Mouse (Mus musculus): ENCODE results near the gene Plcxd2. TPM values are rescaled to one million over a fixed set of nuclear protein-coding genes. Genes with fewer than 3 reads are reported as not detected.

Gene Plcxd2
- polyA plus RNA-seq, 1 experiment from 2014 or later = 1.2 TPM

DNA sequence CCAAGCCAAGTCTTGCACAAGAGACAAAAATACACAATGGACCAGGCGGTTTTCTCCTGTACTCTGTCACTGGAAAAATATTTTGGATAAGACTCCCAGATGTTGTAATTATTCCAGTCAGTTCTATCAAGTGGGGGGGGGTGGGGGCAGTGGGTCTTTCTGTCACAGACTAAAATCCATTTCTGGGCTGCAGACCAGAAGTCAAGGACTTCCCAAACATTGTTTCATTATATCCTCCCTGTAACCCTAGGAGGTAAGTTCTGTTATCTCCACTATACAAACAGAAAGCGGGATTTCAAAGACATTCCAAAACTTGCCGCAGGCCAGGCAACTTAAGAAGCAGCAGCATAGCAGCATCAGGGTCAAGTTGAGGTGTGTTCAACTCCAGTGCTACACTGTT is 82.4 kb downstream of the Plcxd2 start:
- Histone ChIP-seq H3K9me3 (ENCODE audit: control insufficient read depth, low read depth, low read length) (no peaks in the 10 kb centered on the region), H3K4me1 (ENCODE audit: control insufficient read depth, insufficient read depth, low read length) (peaks cover 26% of the 10 kb centered on the region; the same call in 1 of the 2 replicates), H3K4me2 (replicated peaks; ENCODE audit: low read depth, low read length) (no peak overlapping the region), H3K4me3 (ENCODE audit: low read depth, low read length) (no peak overlapping the region), H3K27ac (ENCODE audit: low read length) (no peak overlapping the region), H3K9ac (replicated peaks; ENCODE audit: low read depth, low read length) (no peak overlapping the region), H3K27me3 (ENCODE audit: control insufficient read depth, insufficient read depth, low read length) (no peaks in the 10 kb centered on the region), H3K36me3 (ENCODE audit: control insufficient read depth, insufficient read depth, low read length) (no peaks in the 10 kb centered on the region)
- 0 out of 2 replicates have a peak, but pooled peaks have one; percentile 30 for ATAC-seq (ENCODE audit: insufficient number of reproducible peaks, insufficient read depth, low FRiP score, low read depth)
- WGBS = 13% methylated on average over 3 of the region's 3 CpGs

DNA sequence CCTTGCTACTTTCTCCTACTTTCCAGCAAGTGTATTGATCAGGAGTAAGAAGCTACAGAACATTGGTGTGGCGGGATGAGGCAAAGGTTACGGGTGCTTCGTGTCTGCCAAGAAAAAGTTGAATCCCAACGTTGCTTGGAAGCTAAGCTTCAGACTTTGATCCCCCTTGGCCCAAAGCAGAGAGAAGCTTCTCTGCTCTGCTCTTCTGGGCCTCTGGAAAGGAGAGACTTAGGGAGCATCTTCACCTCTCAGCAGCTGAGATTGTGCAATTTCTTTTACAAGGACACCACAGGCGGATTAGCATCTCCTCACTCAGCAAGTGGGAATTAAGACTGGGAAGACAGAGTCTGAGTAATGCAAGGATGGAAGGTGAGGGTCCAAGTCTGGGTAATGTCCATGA is 83.1 kb downstream of the Plcxd2 start:
- H3K4me1 ChIP-seq (ENCODE audit: control insufficient read depth, insufficient read depth, low read length) = peaks cover 32% of the 10 kb centered on the region
- no peaks in the 10 kb centered on the region for H3K36me3 ChIP-seq (ENCODE audit: control insufficient read depth, insufficient read depth, low read length)
- no peak overlapping the region for H3K4me2 ChIP-seq (replicated peaks; ENCODE audit: low read depth, low read length)
- no peak for ATAC-seq (ENCODE audit: insufficient number of reproducible peaks, insufficient read depth, low FRiP score, low read depth)
- no peak overlapping the region for H3K4me3 ChIP-seq (ENCODE audit: low read depth, low read length)
- H3K9me3 ChIP-seq (ENCODE audit: control insufficient read depth, low read depth, low read length) = no peaks in the 10 kb centered on the region
- no peaks in the 10 kb centered on the region for H3K27me3 ChIP-seq (ENCODE audit: control insufficient read depth, insufficient read depth, low read length)
- no peak overlapping the region for H3K27ac ChIP-seq (ENCODE audit: low read length)
- 87% methylated on average over 5 of the region's 5 CpGs for WGBS
- H3K9ac ChIP-seq (replicated peaks; ENCODE audit: low read depth, low read length) = no peak overlapping the region

DNA sequence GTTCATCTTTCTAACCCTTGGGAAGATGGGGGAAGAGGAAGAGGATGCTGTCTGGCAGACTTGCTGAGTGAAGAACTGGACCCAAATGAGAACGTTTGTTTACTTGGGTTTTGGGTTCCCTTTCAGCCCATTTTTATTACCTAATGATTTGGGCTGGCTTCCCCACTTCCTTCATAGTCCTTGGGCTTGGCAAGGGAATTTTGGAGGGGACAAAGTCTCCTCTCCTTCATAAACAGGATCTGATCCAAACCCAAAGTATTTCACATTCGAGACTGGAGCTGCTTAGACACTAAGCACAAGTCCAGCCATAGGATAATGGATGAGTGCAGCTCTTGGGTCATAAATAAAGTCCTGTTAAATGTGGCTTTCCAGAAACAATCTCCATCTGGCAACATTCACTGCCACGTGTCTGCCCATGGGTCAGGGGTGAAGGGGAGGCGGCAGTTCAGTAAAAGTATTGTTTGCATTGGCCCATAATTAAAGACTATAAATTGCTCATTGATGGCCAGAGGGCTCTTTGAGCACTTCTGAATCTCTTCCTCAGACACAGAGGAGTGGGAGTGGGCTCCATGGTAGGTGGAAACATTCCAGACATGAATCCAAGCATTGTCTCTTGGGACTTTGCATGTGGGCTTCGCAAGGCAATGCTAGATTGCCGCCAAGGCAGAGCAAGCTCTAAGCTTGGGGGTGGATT is 86.1 kb downstream of the Plcxd2 start:
- no peaks in the 10 kb centered on the region for H3K27me3 ChIP-seq (ENCODE audit: control insufficient read depth, insufficient read depth, low read length)
- H3K9me3 ChIP-seq (ENCODE audit: control insufficient read depth, low read depth, low read length) = no peaks in the 10 kb centered on the region
- no peaks in the 10 kb centered on the region for H3K36me3 ChIP-seq (ENCODE audit: control insufficient read depth, insufficient read depth, low read length)
- no peak; the same call in 1 of the 2 replicates for ATAC-seq (ENCODE audit: insufficient number of reproducible peaks, insufficient read depth, low FRiP score, low read depth)
- no peak overlapping the region for H3K4me2 ChIP-seq (replicated peaks; ENCODE audit: low read depth, low read length)
- peaks cover 29% of the 10 kb centered on the region for H3K4me1 ChIP-seq (ENCODE audit: control insufficient read depth, insufficient read depth, low read length)
- 37% methylated on average over 6 of the region's 6 CpGs for WGBS
- no peak overlapping the region for H3K9ac ChIP-seq (replicated peaks; ENCODE audit: low read depth, low read length)
- H3K4me3 ChIP-seq (ENCODE audit: low read depth, low read length) = no peak overlapping the region
- no peak overlapping the region for H3K27ac ChIP-seq (ENCODE audit: low read length)

DNA sequence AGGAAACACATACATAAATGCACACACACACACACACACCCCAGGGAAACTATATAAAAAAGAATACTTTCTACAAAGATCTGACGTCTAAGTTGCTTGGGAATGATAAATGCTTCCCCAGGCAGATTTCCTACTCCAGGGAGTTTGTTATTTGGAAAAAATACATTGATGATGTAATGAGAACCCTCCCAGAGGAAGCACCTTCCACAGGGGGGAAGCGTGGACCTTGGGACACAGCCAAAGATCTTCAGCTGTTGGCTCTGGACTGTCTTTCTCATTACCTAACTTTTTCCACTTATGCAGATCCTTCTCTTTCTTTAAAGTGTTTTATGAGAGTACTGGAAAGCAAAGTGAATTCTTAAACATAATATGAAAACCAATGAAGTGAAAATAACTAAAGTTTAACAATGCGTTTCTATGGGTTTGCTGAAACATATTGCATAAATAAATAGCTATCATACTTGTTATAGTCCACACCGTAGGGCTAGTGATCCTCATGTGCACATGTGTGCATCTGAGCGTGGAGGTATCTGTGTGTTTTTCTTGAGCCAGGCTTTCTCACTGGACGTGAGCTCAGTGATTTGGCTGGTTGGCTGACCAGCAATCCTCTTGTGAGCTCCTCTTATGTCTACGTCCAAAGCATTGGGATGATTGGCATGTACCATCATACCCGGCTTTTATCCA is 87.3 kb downstream of the Plcxd2 start:
- no peaks in the 10 kb centered on the region for H3K27me3 ChIP-seq (ENCODE audit: control insufficient read depth, insufficient read depth, low read length)
- no peaks in the 10 kb centered on the region for H3K36me3 ChIP-seq (ENCODE audit: control insufficient read depth, insufficient read depth, low read length)
- no peak overlapping the region for H3K4me3 ChIP-seq (ENCODE audit: low read depth, low read length)
- no peak overlapping the region for H3K4me2 ChIP-seq (replicated peaks; ENCODE audit: low read depth, low read length)
- no peak overlapping the region for H3K27ac ChIP-seq (ENCODE audit: low read length)
- peaks cover 25% of the 10 kb centered on the region for H3K4me1 ChIP-seq (ENCODE audit: control insufficient read depth, insufficient read depth, low read length)
- WGBS = 67% methylated on average over 8 of the region's 8 CpGs
- no peak overlapping the region for H3K9ac ChIP-seq (replicated peaks; ENCODE audit: low read depth, low read length)
- ATAC-seq (ENCODE audit: insufficient number of reproducible peaks, insufficient read depth, low FRiP score, low read depth) = no peak
- no peaks in the 10 kb centered on the region for H3K9me3 ChIP-seq (ENCODE audit: control insufficient read depth, low read depth, low read length)

DNA sequence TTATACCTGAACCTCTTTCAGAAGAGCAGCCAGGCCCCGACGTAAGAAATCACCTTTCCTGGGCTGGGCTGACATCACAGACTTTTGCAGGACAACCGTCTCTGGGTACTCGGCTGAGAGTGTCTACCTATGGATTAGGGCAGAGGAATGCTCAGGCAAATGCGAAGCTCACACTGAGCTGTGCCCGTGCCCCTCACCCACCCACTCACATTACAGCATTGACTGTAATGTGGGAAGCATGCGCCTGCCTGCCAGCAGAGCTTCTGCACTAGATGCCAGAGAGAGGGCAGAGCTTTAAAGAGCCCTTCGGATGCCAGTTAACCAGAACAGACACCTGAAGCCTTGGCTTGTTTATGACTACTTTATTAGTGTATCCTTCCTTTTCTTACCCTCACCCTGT is 90.4 kb downstream of the Plcxd2 start:
- H3K27me3 ChIP-seq (ENCODE audit: control insufficient read depth, insufficient read depth, low read length) = no peaks in the 10 kb centered on the region
- peaks cover 15% of the 10 kb centered on the region for H3K4me1 ChIP-seq (ENCODE audit: control insufficient read depth, insufficient read depth, low read length)
- ATAC-seq (ENCODE audit: insufficient number of reproducible peaks, insufficient read depth, low FRiP score, low read depth) = no peak
- H3K4me3 ChIP-seq (ENCODE audit: low read depth, low read length) = no peak overlapping the region
- no peak overlapping the region for H3K27ac ChIP-seq (ENCODE audit: low read length)
- WGBS = 64% methylated on average over 8 of the region's 8 CpGs
- H3K4me2 ChIP-seq (replicated peaks; ENCODE audit: low read depth, low read length) = no peak overlapping the region
- H3K36me3 ChIP-seq (ENCODE audit: control insufficient read depth, insufficient read depth, low read length) = no peaks in the 10 kb centered on the region
- H3K9me3 ChIP-seq (ENCODE audit: control insufficient read depth, low read depth, low read length) = no peaks in the 10 kb centered on the region
- H3K9ac ChIP-seq (replicated peaks; ENCODE audit: low read depth, low read length) = no peak overlapping the region

Other genes starting within 250 kb of the Plcxd2 start
- 29.7 and 31.2 TPM in 2 replicates for gene Phldb2, start 56.6 kb downstream of the Plcxd2 start, polyA plus RNA-seq (2014; fragmentation: Nextera tagmentation; extraction: Ambion mirVana)
- gene Cd96, start 110.0 kb upstream of the Plcxd2 start, polyA plus RNA-seq (2014; fragmentation: Nextera tagmentation; extraction: Ambion mirVana) = 0.19 TPM in 1 of 2 replicates, not detected in the other
- 3.1 and 3.6 TPM in 2 replicates for gene Gm4737, start 144.9 kb upstream of the Plcxd2 start, polyA plus RNA-seq (2014; fragmentation: Nextera tagmentation; extraction: Ambion mirVana)